Mouse (Mus musculus) hindbrain, embryonic 14.5 days (tissue): ENCODE results near the gene Ablim2. TPM values are rescaled to one million over a fixed set of nuclear protein-coding genes. Genes with fewer than 3 reads are reported as not detected.

Source experiments
- ATAC-seq: fragments of 200-750 bp; cut with Nextera tagmentation; 2 replicates; pipeline ENCODE4 v1.8.0; 2017; ENCODE audit warnings: moderate number of reproducible peaks, mild to moderate bottlenecking, moderate TSS enrichment, moderate library complexity; ENCODE audit not compliant: low FRiP score
- DNase-seq: peaks from one replicate; pipeline ENCODE4 v3.0.0-alpha.2; 2015; ENCODE audit warnings: low spot score
- H3K27ac ChIP-seq: fragments of 300-500 bp; sonication (generic); 2 replicates; pipeline ENCODE4 v1.5.1; 2014; ENCODE audit warnings: mild to moderate bottlenecking, moderate library complexity
- H3K27me3 ChIP-seq: fragments of 300-500 bp; sonication (generic); 2 replicates; pipeline ENCODE4 v1.6.1; 2014; ENCODE audit warnings: mild to moderate bottlenecking, low read length, mixed read lengths; ENCODE audit not compliant: control insufficient read depth, insufficient read depth
- H3K36me3 ChIP-seq: fragments of 300-500 bp; sonication (generic); replicated peaks from 2 replicates; pipeline ENCODE4 v1.6.1; 2014; ENCODE audit not compliant: control insufficient read depth, insufficient read depth
- H3K4me1 ChIP-seq: fragments of 300-500 bp; sonication (generic); replicated peaks from 2 replicates; pipeline ENCODE4 v1.6.1; 2014; ENCODE audit warnings: antibody characterized with exemption, low read length, mixed read lengths; ENCODE audit not compliant: control insufficient read depth, insufficient read depth
- H3K4me2 ChIP-seq: fragments of 300-500 bp; sonication (generic); replicated peaks from 2 replicates; pipeline ENCODE4 v1.6.1; 2014; ENCODE audit warnings: mild to moderate bottlenecking, moderate library complexity
- H3K4me3 ChIP-seq: fragments of 300-500 bp; sonication (generic); replicated peaks from 2 replicates; pipeline ENCODE4 v1.5.1; 2014; ENCODE audit warnings: mild to moderate bottlenecking, low read length
- H3K9ac ChIP-seq: fragments of 300-500 bp; sonication (generic); 2 replicates; pipeline ENCODE4 v1.6.1; 2014
- H3K9me3 ChIP-seq: fragments of 300-500 bp; sonication (generic); 2 replicates; pipeline ENCODE4 v1.6.1; 2016; ENCODE audit warnings: low read length; ENCODE audit not compliant: control insufficient read depth
- WGBS: fragments of 180-500 bp; shearing (Covaris S2); extraction: QIAGEN DNeasy Blood & Tissue Kit; methylation state at CpG from one replicate; pipeline ENCODE4 v1.1.7; 2014; 5-methylcytosine and 5-hydroxymethylcytosine counted together
- polyA plus RNA-seq: library from polyadenylated mRNA; unstranded; fragments of >200 nt; fragmentation: Nextera tagmentation; extraction: Ambion mirVana; gene quantifications from 2 replicates; pipeline ENCODE4 v1.2.1, GENCODE M21; 2014

Gene Ablim2
- polyA plus RNA-seq, 1 experiment from 2014 or later = 19.9 TPM

DNA sequence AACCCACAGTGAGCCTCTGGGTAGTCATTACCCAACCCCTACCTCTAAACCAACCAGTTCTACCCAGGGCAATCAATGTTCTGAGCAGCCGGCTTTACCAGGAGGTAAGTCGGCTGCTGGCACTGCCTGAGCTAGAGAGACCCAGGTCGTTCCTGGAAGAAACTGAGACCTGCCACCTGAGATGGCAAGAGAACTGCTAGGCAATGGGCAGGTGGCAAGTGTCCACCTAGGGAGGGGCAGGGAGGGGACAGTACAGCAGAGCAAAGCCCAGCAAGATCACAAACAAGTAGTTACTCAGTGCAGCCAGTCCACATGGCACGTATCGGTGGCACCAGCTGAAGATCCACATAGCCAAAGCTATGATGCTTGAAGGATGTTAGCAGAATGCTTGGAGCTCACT, 118.6 kb downstream of the Ablim2 start:
- Histone ChIP-seq H3K9me3 (no peaks in the 10 kb centered on the region), H3K4me3 (no peak overlapping the region), H3K4me2 (no peak overlapping the region), H3K9ac (no peak overlapping the region), H3K4me1 (peaks cover 9% of the 10 kb centered on the region; the same call in 1 of the 2 replicates), H3K27me3 (no peaks in the 10 kb centered on the region), H3K36me3 (no peaks in the 10 kb centered on the region), H3K27ac (no peak overlapping the region)
- no peak for DNase-seq
- WGBS = 90% methylated on average over 5 of the region's 5 CpGs
- no peak for ATAC-seq

DNA sequence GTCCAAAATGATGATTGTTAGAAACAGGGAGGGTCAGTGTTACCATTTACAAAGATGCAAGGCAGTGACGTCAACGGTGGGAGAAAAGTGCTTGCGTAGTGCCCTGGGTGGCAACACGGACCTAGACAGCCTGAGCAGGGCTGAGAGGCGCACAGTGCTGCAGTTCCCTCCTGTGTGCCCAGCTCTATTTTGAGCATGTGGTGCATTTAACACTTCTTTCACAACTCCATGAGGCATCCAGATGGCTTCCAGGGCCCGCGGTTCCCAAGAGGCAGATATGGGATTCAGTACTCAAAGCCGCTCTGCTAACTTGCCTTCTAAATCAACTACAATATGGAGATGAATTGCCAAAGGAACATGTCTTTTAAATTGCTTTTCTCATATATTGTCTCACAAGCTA, 121.5 kb downstream of the Ablim2 start:
- Histone ChIP-seq H3K9ac (no peak overlapping the region), H3K27ac (no peak overlapping the region), H3K4me2 (no peak overlapping the region), H3K9me3 (no peaks in the 10 kb centered on the region), H3K27me3 (no peaks in the 10 kb centered on the region), H3K4me1 (peaks cover 9% of the 10 kb centered on the region; the same call in 1 of the 2 replicates), H3K4me3 (no peak overlapping the region), H3K36me3 (no peaks in the 10 kb centered on the region)
- no peak for ATAC-seq
- 77% methylated on average over 8 of the region's 8 CpGs for WGBS
- no peak for DNase-seq

DNA sequence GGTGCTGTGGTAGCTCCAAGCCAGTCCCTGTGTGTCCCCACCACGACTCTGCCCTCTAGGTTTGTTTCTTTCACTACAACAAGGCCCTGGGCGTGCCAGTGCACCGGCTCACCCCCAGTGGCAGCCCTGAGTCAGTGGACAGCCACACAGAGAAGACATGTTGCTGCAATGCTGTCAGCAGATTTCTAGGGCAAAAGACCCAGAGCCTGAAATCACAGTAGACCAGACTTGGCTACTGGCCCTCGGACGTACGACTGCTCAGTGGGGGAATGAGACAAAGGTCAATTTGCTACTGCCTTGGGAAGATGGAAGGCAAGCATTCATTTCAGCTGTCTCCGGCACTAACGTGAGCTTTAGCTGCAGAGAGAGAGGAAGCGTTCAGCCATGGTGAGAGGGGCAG, 124.7 kb downstream of the Ablim2 start:
- no peak overlapping the region for H3K4me3 ChIP-seq
- no peaks in the 10 kb centered on the region for H3K27me3 ChIP-seq
- 48% methylated on average over 9 of the region's 9 CpGs for WGBS
- ATAC-seq (no peak), DNase-seq (no peak)
- H3K4me1 ChIP-seq = peaks cover 9% of the 10 kb centered on the region; the same call in 1 of the 2 replicates
- H3K36me3 ChIP-seq = no peaks in the 10 kb centered on the region
- no peaks in the 10 kb centered on the region for H3K9me3 ChIP-seq
- H3K27ac ChIP-seq = no peak overlapping the region
- H3K9ac ChIP-seq = no peak overlapping the region
- H3K4me2 ChIP-seq = no peak overlapping the region

DNA sequence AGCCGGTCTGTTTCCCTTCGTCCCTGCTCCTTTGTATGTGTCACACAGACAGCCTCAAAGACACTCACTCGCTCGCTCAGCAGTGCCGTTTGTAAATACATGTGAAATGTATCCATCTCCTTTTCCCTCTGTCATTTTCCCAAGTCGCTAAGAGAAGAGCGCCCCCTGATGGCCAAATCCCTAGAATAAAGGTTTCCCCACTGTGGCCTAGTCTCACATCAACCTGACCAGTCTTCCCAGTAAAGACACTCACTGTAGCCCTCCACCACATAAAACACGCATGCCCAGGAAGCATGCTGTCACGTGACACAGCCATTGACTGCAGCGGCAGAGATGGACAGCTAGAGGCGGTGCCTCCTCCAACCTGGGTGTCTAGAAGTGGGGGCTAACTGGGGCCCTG, 126.6 kb downstream of the Ablim2 start:
- DNase-seq = no peak
- Histone ChIP-seq H3K36me3 (no peaks in the 10 kb centered on the region), H3K9me3 (no peaks in the 10 kb centered on the region), H3K4me2 (no peak overlapping the region), H3K9ac (no peak overlapping the region), H3K4me1 (peaks cover 7% of the 10 kb centered on the region; the same call in 1 of the 2 replicates), H3K4me3 (no peak overlapping the region), H3K27me3 (no peaks in the 10 kb centered on the region), H3K27ac (no peak overlapping the region)
- no peak for ATAC-seq
- WGBS = 38% methylated on average over 11 of the region's 11 CpGs

DNA sequence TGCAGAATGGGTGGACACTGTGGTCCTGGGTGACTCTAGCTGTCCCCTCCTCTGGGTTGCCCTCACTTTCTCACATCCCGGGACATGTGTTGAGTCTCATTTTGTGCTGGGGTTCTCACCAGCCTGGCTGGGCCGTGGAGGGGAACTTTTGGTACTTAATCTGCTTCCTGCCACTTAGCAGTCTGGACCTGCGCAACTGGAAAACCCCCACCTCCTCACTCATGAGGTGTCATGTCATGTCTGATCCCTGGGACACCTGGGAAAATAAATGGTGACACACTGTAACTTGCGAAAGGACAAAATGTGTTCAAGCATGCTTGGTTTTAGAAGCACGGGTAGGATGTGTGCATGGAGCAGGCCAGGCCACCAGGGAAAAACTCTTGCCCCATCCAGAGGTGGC, 127.0 kb downstream of the Ablim2 start:
- H3K36me3 ChIP-seq = no peaks in the 10 kb centered on the region
- no peak overlapping the region for H3K4me3 ChIP-seq
- no peak for ATAC-seq
- WGBS = 92% methylated on average over 5 of the region's 5 CpGs
- no peak overlapping the region for H3K27ac ChIP-seq
- no peak overlapping the region for H3K4me2 ChIP-seq
- no peaks in the 10 kb centered on the region for H3K9me3 ChIP-seq
- peaks cover 3% of the 10 kb centered on the region; the same call in 1 of the 2 replicates for H3K4me1 ChIP-seq
- DNase-seq = no peak
- H3K27me3 ChIP-seq = no peaks in the 10 kb centered on the region
- no peak overlapping the region for H3K9ac ChIP-seq

DNA sequence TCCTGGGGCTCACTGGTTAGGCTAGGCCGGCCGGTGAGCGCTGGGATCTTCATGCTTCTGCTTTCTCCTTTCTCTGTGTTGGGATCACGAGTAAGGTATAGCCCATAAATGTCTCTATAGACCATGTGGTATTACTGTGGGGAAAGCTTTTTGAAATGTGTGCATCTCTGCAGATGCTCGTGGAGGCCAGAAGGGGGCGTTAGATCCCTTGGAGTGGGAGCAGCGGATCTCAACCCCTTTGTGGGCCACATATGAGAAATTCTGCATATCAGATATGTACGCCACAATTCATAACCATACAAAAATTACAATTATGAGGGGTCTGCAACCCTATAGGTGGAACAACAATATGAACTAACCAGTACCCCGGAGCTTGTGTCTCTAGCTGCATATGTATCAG, 131.3 kb downstream of the Ablim2 start:
- Histone ChIP-seq H3K4me3 (no peak overlapping the region), H3K9me3 (no peaks in the 10 kb centered on the region), H3K27ac (no peak overlapping the region), H3K9ac (no peak overlapping the region), H3K36me3 (no peaks in the 10 kb centered on the region), H3K27me3 (no peaks in the 10 kb centered on the region), H3K4me1 (0 out of 2 replicates have a peak, but pooled peaks cover 5% of the 10 kb centered on the region), H3K4me2 (no peak overlapping the region)
- ATAC-seq (no peak), DNase-seq (peak; percentile 64)
- WGBS = 52% methylated on average over 9 of the region's 9 CpGs

DNA sequence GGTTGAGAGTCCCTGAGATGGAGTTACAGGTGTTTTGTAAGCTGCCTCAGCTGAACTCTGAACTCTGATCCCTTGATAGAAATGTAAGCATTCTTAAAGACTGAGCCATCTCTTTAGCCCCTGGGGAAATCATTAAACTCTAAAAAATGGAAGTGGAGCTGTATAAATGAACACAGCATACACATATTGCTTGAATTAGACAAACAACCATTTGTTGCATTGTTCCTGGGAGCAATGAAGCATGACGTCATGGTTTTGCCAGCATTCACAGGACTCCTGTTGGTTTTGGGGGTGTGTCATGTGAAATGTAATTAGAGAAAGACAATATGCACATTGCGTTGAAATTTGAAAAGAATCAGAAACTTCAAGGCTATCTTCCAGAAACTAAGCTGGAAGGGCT, 132.0 kb downstream of the Ablim2 start:
- Histone ChIP-seq H3K27me3 (no peaks in the 10 kb centered on the region), H3K9ac (no peak overlapping the region), H3K4me1 (0 out of 2 replicates have a peak, but pooled peaks cover 7% of the 10 kb centered on the region), H3K4me2 (no peak overlapping the region), H3K9me3 (no peaks in the 10 kb centered on the region), H3K4me3 (no peak overlapping the region), H3K36me3 (no peaks in the 10 kb centered on the region), H3K27ac (no peak overlapping the region)
- no peak for ATAC-seq
- 31% methylated on average over 2 of the region's 2 CpGs for WGBS
- no peak for DNase-seq

DNA sequence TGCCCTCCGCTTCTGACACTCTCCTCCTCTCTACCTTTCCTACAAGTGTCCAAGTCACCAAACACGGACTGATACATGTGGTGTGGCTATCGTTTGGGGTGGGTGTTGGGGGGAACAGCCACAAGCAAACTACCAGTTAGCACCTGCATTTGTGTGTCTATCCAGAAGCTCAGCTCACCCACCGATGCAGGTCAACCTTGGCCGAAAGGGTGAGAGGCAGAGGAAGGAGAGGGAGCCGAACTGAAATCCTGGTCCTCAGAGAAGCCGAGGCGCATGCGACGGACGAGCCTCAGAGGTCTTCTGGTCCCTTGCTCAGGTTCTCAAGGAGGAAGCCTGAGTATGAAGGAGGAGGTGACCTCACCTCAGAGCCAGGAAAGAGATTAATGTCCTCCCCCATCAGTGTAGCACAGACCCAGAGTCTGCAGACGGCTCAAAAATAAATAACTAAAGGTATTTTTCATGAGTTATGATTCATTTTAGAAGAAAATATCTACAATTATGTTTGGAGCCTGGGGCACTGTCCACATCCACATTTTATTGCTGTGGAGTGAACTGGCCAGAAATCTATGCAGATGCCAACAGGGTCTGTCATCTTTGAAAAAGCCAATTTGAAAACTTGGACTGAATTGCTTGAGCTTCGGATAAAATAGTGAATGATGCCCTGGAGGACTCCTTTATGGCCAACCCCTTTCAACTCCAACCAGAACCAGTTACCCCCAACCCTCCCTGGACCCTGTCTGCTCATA, 133.5 kb downstream of the Ablim2 start:
- Histone ChIP-seq H3K27me3 (no peaks in the 10 kb centered on the region), H3K9ac (no peak overlapping the region), H3K36me3 (no peaks in the 10 kb centered on the region), H3K4me3 (no peak overlapping the region), H3K4me1 (peaks cover 22% of the 10 kb centered on the region), H3K27ac (no peak overlapping the region), H3K4me2 (no peak overlapping the region), H3K9me3 (no peaks in the 10 kb centered on the region)
- WGBS = 90% methylated on average over 13 of the region's 13 CpGs
- DNase-seq (no peak), ATAC-seq (no peak)

DNA sequence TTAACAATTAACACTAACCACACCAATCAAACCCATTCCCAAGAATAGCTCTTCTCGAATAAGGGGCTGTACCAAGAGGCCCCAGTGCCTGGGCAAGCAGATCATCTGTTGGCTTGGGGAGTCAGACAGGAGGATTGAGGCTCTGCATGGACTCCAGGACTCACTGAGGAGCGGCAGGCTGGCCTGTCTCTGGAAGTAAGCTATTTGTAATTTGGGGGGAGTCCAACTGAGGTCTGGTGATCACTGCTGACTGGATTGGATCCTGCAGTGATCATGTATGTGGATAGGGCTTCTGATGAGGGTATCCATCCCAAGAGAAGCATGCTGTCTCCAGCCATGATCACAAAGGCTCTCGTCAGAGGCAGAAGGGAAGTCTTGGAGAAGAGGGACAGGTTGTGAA, 134.7 kb downstream of the Ablim2 start:
- 82% methylated on average over 3 of the region's 3 CpGs for WGBS
- Histone ChIP-seq H3K4me2 (peak overlapping the region; percentile 93), H3K27me3 (no peaks in the 10 kb centered on the region), H3K36me3 (no peaks in the 10 kb centered on the region), H3K4me3 (no peak overlapping the region), H3K9ac (0 out of 2 replicates have a peak overlapping the region, but pooled peaks have one; percentile 99), H3K9me3 (no peaks in the 10 kb centered on the region), H3K4me1 (peaks cover 34% of the 10 kb centered on the region), H3K27ac (peak overlapping the region; percentile 63; the same call in 1 of the 2 replicates)
- DNase-seq = no peak
- no peak for ATAC-seq
